Mouse (Mus musculus): Measurements from ENCODE around the gene Ext2. TPM values are rescaled to one million over a fixed set of nuclear protein-coding genes. Genes with fewer than 3 reads are reported as not detected.

Gene Ext2
- polyA plus RNA-seq, 1 experiment: 10.8 TPM

DNA sequence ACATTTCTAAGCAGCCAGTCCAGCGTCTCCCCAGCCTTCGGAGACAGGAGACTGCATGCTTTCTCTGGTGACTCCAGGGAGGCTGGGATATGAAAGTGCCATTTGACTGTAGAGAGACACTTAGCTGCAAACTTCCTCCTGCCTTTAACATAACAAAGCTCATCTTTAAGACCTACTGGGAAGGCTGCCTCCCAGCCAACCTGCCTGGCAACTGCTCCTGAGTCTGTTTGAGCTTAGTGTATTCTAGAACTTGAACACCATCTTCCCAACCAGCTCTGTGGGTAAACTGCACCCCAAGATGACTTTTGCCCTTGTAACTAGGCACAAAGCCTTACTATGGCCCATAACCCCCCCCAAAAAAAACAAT, 37.0 kb downstream of the Ext2 start:
- Histone ChIP-seq H3K4me3 (replicated peaks; ENCODE audit: control insufficient read depth, low read depth, low read length) (no peak overlapping the region), H3K27ac (ENCODE audit: control insufficient read depth, insufficient read depth, low read depth, low read length, poor library complexity) (no peak overlapping the region), H3K4me1 (ENCODE audit: control insufficient read depth, insufficient read depth, low read length) (no peaks in the 10 kb centered on the region)
- TF ChIP-seq POLR2A (IDR thresholded peaks at IDR 0.05; ENCODE audit: borderline replicate concordance, control insufficient read depth, low read depth, low read length) (no peak), CTCF (IDR thresholded peaks at IDR 0.05; ENCODE audit: control insufficient read depth, insufficient read depth, low read length) (no peak)
- WGBS: 84% methylated on average over 2 of the region's 2 CpGs

DNA sequence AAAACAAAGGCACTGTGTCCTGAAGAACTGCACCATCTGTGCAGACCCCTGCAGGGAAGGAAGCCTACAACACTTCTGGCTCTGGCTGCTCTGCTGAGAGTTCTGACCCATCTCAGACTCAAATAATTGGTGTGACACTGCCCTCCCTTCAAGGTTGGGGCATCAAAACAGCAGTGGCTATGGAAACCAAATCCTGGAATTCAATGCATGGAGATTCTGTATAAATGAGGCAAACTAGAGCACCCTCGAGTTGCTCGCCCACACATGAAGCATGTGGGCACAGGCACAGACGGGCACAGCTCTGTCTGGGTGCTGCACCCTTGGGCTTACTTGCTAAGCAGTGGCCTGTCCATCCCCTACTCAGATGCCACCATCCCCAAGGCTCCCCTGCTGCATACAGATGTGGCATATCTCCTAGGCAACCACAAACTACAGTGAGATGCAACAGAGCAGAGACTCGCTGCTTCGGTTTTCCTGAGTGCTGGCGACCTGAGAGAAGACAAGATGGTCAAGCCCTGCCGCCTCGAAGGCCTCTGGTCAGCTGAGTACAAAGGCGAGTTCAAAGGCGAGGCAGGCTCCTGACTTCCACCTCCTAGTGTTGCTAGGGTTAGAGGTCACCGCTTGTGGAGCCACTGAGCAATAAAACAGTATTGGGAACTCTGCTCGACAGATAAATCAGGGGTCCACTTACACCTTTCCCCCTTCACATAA, 37.5 kb downstream of the Ext2 start:
- no peak for TF ChIP-seq POLR2A (IDR thresholded peaks at IDR 0.05; ENCODE audit: borderline replicate concordance, control insufficient read depth, low read depth, low read length)
- TF ChIP-seq CTCF (IDR thresholded peaks at IDR 0.05; ENCODE audit: control insufficient read depth, insufficient read depth, low read length): no peak
- Histone ChIP-seq H3K4me3 (replicated peaks; ENCODE audit: control insufficient read depth, low read depth, low read length) (no peak overlapping the region), H3K4me1 (ENCODE audit: control insufficient read depth, insufficient read depth, low read length) (no peaks in the 10 kb centered on the region), H3K27ac (ENCODE audit: control insufficient read depth, insufficient read depth, low read depth, low read length, poor library complexity) (no peak overlapping the region)
- WGBS: 84% methylated on average over 12 of the region's 12 CpGs

DNA sequence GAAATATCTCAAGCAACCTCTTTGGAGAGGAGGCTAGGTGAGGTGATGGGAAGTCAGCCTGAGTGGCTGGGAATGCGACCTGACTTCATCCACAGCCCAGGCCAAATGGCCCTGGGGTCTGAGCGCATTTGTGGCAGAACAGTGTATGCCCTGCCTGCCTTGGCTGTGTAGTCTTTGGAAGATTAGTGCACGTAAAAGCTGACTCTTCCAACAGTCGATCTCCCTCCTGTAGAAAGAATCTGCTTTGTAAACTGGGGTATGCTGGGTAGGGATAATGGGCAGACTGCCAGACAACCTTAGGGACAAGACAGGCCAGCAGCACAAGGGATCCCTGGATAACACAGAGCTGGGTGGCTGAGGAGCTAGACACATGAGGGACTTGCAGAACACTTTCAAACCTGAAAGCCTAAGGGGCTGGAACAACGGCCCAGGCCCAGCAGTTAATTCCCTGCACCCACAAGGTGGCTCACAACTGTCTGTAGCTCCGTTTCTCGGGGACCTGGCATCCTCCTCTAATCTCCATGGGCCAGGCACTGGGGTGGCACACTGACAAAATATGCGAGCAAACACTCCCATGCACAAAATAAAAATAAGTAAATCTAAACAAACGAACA, 38.3 kb downstream of the Ext2 start:
- no peak overlapping the region for H3K4me3 ChIP-seq (replicated peaks; ENCODE audit: control insufficient read depth, low read depth, low read length)
- no peak overlapping the region for H3K27ac ChIP-seq (ENCODE audit: control insufficient read depth, insufficient read depth, low read depth, low read length, poor library complexity)
- H3K4me1 ChIP-seq (ENCODE audit: control insufficient read depth, insufficient read depth, low read length): no peaks in the 10 kb centered on the region
- TF ChIP-seq CTCF (IDR thresholded peaks at IDR 0.05; ENCODE audit: control insufficient read depth, insufficient read depth, low read length) (no peak), POLR2A (IDR thresholded peaks at IDR 0.05; ENCODE audit: borderline replicate concordance, control insufficient read depth, low read depth, low read length) (no peak)
- WGBS: 82% methylated on average over 9 of the region's 9 CpGs

DNA sequence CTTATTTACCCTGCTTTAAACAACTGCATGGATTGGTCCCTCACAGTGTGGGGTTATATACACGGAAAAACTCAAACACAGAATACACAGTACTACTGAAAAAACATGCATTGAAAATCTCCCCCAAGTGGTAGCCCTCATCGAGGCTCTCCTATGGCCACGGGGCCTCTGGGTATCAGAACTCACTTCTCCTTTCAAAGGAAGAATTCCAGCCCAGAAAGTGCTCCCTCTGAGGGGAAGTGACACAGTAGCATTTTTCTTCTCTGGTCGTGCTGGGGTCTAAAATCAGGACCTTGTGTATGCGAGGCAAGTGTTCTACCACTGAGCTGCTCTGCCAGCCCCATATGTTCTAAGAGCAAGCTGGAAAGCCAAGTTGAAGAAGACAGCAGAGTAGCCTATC, 39.7 kb downstream of the Ext2 start:
- Histone ChIP-seq H3K27ac (ENCODE audit: control insufficient read depth, insufficient read depth, low read depth, low read length, poor library complexity) (no peak overlapping the region), H3K4me3 (replicated peaks; ENCODE audit: control insufficient read depth, low read depth, low read length) (no peak overlapping the region), H3K4me1 (ENCODE audit: control insufficient read depth, insufficient read depth, low read length) (no peaks in the 10 kb centered on the region)
- 25% methylated on average over 5 of the region's 5 CpGs for WGBS
- no peak for TF ChIP-seq POLR2A (IDR thresholded peaks at IDR 0.05; ENCODE audit: borderline replicate concordance, control insufficient read depth, low read depth, low read length)
- TF ChIP-seq CTCF (IDR thresholded peaks at IDR 0.05; ENCODE audit: control insufficient read depth, insufficient read depth, low read length): no peak

DNA sequence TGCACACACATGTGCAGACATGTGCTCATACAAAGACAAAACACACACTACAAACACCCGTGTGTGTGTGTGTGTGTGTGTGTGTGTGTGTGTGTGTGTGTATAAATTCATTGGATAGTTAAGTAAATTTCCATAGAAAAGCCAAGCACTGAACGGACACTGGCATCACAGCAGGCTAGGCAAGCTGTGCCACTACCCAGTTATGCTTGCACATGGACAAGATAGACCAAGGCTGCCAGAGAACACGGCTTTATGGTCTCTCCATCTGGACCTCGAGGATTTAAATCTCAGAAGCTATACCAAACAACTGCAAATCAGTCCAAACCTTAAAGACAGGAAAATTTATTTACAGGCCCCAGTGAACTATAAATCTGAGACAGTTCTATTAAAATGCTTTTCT, 40.2 kb downstream of the Ext2 start:
- H3K4me1 ChIP-seq (ENCODE audit: control insufficient read depth, insufficient read depth, low read length): no peaks in the 10 kb centered on the region; the same call in 1 of the 2 replicates
- no peak overlapping the region for H3K27ac ChIP-seq (ENCODE audit: control insufficient read depth, insufficient read depth, low read depth, low read length, poor library complexity)
- 82% methylated on average over 4 of the region's 4 CpGs for WGBS
- no peak for TF ChIP-seq POLR2A (IDR thresholded peaks at IDR 0.05; ENCODE audit: borderline replicate concordance, control insufficient read depth, low read depth, low read length)
- no peak for TF ChIP-seq CTCF (IDR thresholded peaks at IDR 0.05; ENCODE audit: control insufficient read depth, insufficient read depth, low read length)
- H3K4me3 ChIP-seq (replicated peaks; ENCODE audit: control insufficient read depth, low read depth, low read length): no peak overlapping the region

DNA sequence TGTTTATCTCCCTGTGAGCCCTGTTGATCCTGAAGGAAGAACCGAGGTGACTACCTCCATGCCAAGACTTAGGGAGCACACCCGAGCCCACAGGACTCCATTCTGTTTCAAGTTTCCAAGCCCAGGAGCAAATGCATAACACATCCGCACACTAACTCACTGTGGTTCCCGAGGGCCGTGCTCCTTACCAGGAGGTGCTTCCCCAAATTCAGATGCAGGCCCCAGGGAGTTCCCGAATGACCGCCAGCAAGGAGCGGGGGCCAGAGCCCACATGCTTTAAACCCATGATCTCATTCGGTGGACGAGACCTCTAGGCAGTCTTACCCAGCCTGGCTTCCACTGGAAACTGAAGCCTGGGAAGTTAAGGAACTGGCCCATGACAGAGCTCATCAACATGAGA, 41.8 kb downstream of the Ext2 start:
- Histone ChIP-seq H3K27ac (ENCODE audit: control insufficient read depth, insufficient read depth, low read depth, low read length, poor library complexity) (no peak overlapping the region), H3K4me3 (replicated peaks; ENCODE audit: control insufficient read depth, low read depth, low read length) (no peak overlapping the region), H3K4me1 (ENCODE audit: control insufficient read depth, insufficient read depth, low read length) (no peaks in the 10 kb centered on the region; the same call in 1 of the 2 replicates)
- TF ChIP-seq CTCF (IDR thresholded peaks at IDR 0.05; ENCODE audit: control insufficient read depth, insufficient read depth, low read length): no peak
- TF ChIP-seq POLR2A (IDR thresholded peaks at IDR 0.05; ENCODE audit: borderline replicate concordance, control insufficient read depth, low read depth, low read length): no peak
- 77% methylated on average over 10 of the region's 10 CpGs for WGBS

DNA sequence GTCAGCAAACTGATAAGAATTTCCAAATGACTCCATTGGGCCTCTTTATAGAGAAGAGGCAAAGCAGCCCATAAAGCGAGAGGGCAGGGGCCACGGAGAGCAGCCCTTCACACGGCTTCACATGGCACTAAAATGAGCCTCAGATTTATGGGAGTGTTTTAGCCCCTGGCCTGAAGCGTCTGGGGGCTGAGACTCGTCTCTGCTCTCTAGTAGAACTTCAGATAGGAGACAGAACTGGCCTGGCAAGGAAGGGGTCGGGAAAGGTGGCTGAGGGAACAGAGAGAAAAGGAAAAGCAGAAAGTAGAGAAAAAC, 42.5 kb downstream of the Ext2 start:
- Histone ChIP-seq H3K4me3 (replicated peaks; ENCODE audit: control insufficient read depth, low read depth, low read length) (no peak overlapping the region), H3K27ac (ENCODE audit: control insufficient read depth, insufficient read depth, low read depth, low read length, poor library complexity) (no peak overlapping the region), H3K4me1 (ENCODE audit: control insufficient read depth, insufficient read depth, low read length) (no peaks in the 10 kb centered on the region; the same call in 1 of the 2 replicates)
- 81% methylated on average over 6 of the region's 6 CpGs for WGBS
- TF ChIP-seq CTCF (IDR thresholded peaks at IDR 0.05; ENCODE audit: control insufficient read depth, insufficient read depth, low read length) (no peak), POLR2A (IDR thresholded peaks at IDR 0.05; ENCODE audit: borderline replicate concordance, control insufficient read depth, low read depth, low read length) (no peak)

DNA sequence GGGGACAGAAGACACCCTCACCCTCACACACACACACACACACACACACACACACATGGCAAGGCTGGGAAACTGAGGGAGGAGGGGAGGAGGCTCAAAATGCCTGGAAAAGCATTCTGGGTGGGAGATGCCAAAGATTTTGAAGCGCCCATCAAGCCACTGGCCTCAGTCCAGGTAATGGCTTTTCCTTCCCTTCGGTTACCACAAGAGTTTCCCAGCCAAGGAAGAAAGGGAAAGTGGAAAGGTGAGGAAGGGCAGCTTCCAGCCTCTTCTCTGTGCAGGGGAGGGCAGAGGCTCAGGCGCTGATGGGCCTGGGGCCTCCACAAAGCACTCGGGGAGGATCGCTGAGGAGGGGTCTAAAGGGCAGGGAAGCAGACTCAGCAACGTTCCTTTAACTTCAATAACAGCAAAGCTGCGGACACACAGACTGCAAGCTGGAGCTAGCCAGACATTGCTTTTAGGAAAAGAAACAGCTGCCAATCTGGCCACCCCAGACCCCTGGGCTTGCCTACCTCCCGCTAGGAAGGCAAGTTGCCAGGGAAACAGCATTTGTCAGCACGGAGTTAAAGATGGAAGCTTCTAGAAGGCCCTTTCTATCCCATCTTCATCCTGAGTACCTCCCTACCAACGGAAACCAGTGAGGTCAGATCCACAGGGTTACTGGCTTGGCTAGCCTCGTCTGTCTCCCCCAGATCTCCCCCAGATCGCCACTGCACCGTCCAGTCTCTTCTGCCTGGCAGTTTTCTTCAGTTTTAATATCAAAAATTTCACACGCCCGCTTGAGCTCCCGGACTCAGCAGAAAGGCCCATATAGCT, 43.1 kb downstream of the Ext2 start:
- Histone ChIP-seq H3K4me3 (replicated peaks; ENCODE audit: control insufficient read depth, low read depth, low read length) (no peak overlapping the region), H3K27ac (ENCODE audit: control insufficient read depth, insufficient read depth, low read depth, low read length, poor library complexity) (no peak overlapping the region), H3K4me1 (ENCODE audit: control insufficient read depth, insufficient read depth, low read length) (no peaks in the 10 kb centered on the region; the same call in 1 of the 2 replicates)
- 82% methylated on average over 16 of the region's 16 CpGs for WGBS
- TF ChIP-seq POLR2A (IDR thresholded peaks at IDR 0.05; ENCODE audit: borderline replicate concordance, control insufficient read depth, low read depth, low read length) (no peak), CTCF (IDR thresholded peaks at IDR 0.05; ENCODE audit: control insufficient read depth, insufficient read depth, low read length) (no peak)

Data from bone marrow, adult 2 months (tissue).